Mouse (Mus musculus): ENCODE measurements around the gene Zmynd10.

The Zmynd10 gene

DNA sequence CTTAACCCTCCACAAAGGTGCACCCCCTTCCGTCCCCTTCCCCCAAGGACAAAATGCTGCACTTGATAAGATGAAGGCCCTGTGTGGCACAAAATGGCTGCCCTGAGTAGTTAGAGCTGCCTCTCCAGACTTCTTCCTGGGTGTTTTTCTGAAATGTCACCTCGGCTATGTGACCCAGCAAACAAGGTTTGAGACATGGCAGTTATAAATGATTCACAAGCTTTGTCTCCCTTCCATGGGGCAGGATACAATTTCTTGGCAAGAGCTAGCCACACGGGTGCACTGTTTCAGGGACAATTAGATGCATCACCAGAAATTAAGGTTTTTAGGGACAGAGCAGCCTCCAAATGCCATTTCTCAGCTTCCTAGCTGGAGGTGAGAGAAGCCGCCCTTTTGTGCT is 6.7 kb upstream of the Zmynd10 start:
- DNase-seq (ENCODE audit: low spot score) = no peak

DNA sequence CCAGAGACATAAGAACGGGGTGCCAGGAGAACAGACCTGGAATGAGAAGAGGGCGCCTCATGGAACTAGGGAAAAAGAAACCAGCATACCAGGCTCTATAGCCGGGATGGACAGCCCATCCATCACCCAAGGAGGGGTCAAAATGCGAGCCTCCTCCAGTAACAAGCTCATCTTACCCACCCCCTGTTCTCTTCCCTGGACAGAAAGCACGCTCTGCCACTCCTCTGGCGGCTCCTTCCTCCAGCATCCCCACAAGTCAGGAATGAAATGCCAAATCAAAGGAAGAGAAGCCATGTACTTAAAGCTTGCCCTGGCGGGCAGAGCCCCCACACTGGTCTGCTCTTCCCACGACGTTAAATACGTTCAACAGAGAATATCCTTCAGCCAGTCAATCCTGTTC is 6.1 kb upstream of the Zmynd10 start:
- DNase-seq (ENCODE audit: low spot score) = no peak

DNA sequence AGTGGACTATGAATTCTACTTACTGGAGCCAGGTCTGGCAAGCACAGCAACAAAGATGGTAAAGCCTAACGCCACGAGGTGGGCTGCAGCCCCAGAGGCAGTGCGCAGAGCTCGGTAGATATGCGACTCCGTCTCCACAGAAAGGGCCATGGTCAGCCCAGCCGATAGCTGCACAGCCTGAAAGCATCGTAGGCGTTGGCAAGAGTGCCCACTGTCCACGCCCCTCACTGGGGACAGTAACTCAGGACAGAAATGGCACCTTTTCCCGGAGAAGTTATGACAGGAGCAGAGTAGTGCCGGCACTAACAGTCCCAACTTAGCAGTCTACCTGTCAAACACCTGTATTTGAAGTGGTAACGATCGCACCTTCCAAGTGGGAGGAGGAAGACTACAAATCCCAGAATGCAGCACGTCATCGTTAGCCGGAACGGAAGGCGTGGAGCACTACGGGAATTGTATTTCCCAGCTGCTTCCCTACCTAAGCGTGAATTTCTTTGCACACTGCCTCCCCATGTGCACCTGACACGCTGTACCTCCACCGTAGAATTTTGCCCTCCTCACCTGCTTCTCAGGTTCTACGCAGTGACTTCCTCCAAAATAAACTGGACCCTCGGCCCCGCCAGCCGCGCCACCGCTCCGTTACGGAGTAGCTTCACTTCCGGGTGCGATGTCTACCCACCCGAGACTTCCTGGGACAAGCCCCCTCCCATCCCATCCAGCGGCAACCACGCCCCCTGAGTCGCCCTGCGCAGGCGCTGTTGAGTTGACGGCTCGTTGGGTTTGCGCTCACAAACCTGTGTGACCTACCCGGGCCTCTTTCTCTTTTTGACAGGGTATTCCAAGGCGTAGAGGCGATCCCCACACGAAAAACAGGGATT is 5.4 kb upstream of the Zmynd10 start, which contains the start of the genes Cyb561d2 and Nprl2:
Gene Cyb561d2 (minus strand): TSS at position 720 of the 878 bp plus-strand sequence.
Gene Nprl2 (plus strand): TSS at position 753 of the 878 bp plus-strand sequence.
- DNase-seq (ENCODE audit: low spot score) = peak; percentile 77

DNA sequence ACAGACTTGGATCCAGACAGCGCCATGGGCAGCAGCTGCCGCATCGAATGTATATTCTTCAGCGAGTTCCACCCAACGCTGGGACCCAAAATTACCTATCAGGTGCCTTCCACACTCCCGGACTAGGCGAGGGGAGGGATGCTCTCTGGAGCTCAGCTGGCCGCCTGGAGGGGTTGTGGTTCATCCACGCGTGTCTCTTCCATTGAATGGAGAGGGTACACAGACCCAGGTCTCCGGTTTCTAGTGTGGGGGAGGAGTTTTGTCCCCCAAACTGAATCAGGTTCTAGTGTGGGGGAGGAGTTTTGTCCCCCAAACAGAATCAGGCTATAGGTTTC is 4.8 kb upstream of the Zmynd10 start:
- no peak for DNase-seq (ENCODE audit: low spot score)

DNA sequence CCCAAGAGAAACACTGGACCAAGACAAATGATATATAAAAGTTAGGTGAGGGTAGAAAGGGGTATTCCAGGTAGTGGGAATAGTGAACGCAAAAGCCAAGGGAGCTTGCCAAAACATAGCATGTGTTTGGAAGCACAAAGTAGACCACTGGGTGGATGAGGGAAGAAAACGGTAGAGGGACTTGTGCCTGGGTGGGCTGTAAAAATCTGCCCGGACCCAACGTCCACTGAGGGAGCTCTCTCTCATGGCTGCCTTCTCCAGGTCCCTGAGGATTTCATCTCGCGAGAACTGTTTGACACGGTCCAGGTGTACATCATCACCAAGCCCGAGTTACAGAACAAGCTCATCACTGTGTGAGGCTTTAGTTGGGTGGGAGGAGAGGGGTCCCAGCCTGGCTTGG is 4.4 kb upstream of the Zmynd10 start:
- DNase-seq (ENCODE audit: low spot score) = no peak

DNA sequence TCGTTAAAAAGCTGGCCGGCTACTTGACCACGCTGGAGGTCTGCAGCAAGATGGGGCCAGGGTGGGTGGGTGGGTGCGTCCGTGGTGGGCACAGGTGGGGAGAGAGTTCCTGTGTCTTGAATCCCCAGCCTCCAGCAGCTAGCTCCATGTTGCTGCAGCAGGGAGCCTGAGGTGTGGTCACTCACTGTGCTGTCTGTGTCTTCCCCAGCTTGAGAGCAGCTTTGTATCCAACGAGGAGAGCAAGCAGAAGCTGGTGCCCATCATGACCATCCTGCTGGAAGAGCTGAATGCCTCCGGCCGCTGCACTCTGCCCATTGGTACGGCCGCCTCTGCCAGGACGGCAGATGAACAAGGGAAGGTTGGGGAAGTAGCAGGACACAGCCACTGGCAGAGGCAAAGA is 3.8 kb upstream of the Zmynd10 start:
- no peak for DNase-seq (ENCODE audit: low spot score)

DNA sequence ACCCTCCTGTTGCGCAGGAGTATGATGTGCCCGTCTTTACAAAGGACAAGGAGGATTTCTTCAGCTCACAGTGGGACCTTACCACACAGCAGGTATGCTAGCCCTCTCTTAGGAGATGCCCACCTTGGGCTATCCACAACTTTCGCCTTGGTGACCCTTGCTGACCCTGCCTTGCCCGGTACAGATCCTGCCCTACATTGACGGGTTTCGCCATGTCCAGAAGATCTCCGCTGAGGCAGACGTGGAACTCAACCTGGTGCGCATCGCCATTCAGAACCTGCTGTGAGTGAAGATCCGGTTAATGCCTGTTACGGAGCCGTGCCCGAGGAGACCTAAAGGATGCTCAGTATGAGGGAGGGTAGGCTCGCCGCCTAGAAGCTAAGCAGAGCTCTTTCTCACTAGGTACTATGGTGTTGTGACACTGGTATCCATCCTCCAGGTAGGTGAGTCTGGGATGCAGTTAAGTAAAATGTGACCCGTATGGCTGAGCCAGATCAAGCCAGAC is 2.9 kb upstream of the Zmynd10 start:
- no peak for DNase-seq (ENCODE audit: low spot score)

DNA sequence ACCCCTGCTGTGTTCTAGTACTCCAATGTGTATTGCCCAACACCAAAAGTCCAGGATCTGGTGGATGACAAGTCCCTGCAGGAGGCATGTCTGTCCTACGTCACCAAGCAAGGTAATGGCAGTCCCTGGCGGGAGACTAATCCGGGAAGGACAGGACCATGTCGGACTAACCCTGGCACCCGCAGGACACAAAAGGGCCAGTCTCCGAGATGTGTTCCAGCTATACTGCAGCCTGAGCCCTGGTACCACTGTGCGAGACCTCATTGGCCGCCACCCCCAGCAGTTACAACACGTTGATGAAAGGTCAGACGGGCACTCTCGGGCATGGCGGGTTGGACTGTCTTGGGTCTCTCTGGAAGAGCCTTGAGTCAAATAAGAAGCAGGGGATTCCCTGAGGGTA is 2.4 kb upstream of the Zmynd10 start:
- no peak for DNase-seq (ENCODE audit: low spot score)

DNA sequence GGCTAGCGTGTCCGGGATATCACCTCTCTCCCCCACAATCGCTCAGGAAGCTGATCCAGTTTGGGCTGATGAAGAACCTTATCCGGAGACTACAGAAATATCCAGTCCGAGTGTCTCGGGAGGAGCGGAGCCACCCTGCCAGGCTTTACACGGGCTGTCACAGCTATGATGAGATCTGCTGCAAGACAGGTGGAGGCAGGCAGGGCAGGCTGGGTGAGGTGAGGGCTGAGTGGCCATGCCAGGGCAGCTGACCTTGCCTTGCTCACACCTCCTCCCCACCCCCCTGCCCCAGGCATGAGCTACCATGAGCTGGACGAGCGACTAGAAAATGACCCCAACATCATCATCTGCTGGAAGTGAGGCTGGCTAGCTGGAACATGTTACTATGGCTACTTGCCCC is 1.9 kb upstream of the Zmynd10 start:
- DNase-seq (ENCODE audit: low spot score) = no peak

DNA sequence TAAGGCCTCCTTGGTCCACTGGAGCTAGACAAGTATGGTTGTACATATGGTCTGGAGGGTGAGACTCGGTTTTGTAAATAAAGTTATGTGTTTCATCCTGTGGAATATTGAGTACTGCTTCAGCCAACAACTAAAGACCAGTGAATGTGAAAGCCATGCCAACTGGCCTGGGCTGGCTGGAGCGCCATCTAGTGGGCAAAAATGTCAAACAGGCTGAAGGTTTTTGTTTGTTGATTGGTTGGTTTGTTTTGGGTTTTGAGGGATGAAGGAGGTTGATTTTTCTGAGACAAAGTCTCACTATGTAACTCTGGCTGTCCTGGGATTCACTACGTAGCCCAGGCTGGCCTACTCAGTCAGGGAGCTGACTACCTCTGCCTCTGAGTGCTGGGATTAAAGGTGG is 1.5 kb upstream of the Zmynd10 start:
- no peak for DNase-seq (ENCODE audit: low spot score)

DNA sequence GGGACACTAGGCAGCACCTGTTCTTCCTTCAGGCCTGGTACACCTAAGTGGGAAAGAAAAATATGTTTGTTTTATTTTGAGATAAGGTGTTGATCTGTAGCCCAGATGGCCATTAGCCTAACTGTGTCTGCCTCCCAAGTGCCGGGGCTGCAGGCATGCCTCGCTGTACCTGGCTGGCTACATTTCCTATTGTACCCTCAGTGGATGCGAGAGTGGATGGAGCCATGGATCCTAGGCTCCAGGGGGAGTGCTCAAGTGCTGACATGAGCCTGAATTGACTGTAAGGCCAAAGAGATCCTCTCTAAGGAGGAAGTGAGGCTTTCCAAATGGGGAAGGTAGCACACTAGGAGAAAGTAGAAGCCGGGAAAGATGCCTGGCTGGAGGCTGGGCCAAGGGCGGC is 859 bp downstream of the Zmynd10 start:
- no peak for DNase-seq (ENCODE audit: low spot score)

DNA sequence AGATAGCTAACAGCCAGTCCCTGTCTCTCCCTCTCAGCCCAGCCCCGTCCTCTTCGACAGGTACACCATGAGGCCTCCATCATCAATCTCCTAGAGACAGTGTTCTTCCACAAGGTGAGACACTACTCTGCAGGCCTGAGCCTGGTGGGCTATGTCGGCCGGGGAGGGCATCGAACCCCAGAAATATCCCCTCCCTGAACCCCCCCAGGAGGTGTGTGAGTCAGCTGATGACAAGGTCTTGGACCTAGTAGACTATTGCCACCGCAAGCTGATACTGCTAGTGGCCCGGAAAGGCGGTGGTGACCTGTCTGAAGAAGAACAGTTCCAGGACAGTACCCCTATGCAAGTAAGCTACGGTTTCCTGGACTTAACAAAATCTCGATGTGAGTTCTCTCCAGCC is 1.7 kb downstream of the Zmynd10 start:
- no peak for DNase-seq (ENCODE audit: low spot score)

DNA sequence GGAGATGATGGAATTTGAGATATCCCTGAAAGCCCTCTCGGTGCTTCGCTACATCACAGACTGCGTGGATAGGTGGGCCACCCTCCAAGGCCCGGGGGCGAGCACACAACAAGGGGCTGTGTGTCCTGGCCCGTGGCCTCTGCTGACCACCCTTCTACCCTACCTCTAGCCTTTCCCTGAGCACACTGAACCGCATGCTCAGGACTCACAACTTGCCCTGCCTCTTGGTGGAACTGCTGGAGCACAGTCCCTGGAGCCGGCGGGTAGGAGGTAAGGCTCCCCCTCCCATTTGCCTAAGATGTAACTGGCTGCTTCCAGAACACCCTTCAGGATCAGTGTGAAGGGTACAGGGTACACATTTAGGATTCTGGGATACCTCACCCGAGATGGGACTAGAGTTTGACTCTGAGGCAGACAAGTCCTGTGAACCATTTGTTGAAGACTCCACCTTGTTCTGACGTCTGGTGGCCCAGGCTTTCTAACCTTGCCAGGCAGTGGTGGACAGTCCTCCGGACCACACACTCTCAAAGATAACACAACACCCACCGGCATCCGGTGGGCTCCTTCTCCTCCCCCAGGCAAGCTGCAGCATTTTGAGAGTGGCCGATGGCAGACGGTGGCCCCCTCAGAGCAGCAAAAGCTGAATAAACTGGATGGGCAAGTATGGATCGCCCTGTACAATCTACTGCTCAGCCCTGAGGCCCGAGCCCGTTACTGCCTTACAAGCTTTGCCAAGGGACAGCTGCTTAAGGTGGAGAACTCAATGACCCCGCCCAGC is 2.4 kb downstream of the Zmynd10 start:
- DNase-seq (ENCODE audit: low spot score) = no peak

DNA sequence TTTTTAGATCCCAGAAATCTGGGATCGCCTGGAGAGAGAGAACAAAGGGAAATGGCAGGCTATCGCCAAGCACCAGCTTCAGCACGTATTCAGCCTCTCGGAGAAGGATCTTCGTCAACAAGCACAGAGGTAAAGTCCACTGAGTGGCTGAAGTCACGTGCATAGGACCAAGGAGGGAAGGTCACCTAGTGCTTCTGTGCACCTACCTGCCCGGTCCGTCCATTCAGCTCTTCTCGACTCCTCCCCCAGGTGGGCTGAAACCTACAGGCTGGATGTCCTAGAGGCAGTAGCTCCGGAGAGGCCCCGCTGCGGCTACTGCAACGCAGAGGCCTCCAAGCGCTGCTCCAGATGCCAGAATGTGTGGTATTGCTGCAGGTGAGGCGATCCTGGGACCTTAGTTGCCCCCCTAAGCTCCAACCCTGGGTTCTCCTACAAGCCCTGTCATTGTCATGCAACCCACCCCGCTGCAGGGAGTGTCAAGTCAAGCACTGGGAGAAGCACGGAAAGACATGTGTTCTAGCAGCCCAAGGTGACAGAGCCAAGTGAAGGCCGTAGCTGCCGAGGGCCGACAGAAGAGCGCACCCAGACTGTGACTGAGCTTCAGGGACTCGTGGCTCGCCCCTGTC is 3.5 kb downstream of the Zmynd10 start:
- no peak for DNase-seq (ENCODE audit: low spot score)

DNA sequence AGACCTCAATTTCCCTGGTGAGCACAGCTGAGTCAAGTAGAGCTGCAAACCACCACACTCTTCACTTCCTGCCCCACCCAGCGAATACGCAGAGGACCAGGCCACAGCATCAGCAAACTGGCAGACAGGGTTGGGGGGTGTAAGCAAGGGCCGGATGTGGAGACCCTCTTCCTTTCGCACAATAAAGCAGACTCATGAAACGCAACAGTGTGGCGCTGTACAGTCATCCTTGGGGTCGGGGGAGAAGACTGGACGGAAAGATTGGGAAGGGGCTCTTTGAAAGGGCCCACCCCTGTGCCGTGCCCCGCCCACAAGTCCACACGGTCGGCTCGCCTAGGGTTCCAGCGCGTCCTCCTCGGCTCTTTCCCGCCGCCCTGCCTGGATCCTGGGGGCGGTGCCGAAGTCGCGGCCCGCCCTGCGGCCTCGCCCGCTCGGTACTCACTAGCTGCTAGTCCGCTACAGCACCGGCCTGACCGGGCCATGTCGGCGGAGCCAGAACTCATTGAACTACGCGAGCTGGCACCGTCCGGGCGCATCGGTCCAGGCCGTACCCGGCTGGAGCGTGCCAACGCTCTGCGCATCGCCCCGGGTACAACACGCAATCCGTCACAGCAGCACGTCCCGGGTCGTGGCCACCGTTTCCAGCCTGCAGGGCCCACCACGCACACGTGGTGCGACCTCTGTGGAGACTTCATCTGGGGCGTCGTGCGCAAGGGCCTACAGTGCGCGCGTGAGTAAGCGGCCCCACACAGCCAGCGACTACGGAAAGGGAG is 4.2 kb downstream of the Zmynd10 start, which contains the start of gene Rassf1:
Gene Rassf1 (plus strand): TSS at position 439 of the 773 bp plus-strand sequence.
- DNase-seq (ENCODE audit: low spot score) = no peak

DNA sequence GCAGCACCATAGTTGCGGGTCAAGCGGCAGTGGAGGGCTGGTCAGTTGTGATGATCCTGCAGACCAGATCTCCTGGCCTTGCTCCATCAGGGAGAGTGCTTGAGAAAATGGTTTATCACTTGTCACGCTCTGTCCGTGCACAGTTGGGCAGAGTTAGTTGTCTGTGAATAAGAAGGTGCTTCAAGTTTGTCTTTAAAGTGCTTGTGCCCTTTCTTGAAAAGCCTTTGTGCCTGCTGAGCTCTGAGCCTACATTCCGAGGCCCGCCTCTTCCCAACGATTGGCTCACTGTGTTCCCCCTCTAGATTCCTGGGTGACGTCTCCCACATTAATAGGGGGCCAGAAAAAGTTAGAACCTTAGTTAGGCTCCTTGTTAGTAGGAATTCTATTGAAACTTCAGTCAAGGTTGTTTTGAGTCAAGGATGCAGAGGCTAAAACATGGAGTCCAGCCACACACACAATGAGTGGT is 4.8 kb downstream of the Zmynd10 start:
- no peak for DNase-seq (ENCODE audit: low spot score)

DNA sequence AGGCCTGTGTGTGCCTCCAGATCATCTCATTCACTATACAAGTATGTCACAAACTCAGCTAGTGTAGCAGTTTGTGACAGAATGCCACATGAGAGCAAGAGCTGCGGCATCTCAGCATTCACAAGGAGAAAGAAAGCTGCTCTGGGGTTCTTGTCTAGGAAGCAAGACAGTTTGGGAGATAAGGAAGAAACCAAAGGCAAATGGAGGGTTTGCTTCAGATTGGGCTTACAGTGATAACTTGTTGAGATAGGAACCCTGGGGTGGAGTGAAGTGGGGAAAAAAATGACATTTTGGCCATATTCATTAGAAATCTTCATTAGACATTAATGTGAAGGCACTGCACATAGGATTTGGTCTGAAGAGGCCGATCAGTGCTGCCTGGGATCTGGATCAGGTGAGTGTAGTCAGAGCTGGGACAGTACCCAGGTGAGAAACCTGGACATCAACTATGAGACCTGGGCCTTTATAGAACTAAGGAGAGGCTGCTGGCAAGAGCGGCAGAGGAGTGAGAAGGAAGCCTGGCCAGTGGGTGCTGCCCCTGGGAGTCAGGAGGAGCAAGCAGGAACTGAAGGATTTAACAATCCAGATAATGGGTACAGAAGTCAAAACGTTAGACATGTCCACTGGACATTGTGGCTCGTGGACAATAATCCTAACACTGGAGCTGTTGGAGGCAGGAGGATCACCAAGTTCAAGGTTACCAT is 5.7 kb downstream of the Zmynd10 start:
- no peak for DNase-seq (ENCODE audit: low spot score)

DNA sequence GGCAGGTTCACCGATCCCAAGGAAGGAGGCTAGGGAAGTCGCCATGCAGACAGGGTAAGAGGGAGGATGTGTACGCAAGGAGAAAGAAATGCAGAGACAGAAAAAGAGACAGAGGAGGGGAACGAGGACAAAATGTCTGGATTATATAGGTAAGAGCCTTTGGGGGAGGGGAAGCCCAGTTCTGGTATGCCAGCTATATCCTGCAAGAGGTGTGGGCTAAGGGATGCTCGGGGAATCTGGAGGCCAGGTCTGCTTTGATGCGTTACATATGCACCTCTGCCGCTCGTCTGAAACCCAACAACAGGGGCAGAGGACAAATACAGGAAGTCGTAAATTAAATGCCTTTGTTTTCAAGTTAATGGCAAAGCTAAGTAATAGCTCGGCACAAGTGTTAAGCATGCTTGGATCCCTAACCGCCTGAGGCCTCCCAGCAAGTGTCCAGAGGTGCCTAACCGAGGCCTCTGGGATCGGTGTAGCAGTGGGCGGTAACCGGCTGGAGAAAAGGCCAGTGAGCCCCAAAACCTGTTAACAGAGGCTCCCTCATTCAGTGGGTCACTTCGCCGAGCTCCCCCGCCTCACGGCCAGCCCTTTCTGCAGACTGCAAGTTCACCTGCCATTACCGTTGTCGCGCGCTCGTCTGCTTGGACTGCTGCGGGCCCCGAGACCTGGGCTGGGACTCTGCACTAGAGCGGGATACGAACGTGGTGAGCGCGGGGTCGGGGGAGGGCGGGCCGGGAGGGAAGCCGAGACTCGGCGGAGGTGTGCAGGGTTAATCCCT is 6.6 kb downstream of the Zmynd10 start:
- DNase-seq (ENCODE audit: low spot score) = no peak

DNA sequence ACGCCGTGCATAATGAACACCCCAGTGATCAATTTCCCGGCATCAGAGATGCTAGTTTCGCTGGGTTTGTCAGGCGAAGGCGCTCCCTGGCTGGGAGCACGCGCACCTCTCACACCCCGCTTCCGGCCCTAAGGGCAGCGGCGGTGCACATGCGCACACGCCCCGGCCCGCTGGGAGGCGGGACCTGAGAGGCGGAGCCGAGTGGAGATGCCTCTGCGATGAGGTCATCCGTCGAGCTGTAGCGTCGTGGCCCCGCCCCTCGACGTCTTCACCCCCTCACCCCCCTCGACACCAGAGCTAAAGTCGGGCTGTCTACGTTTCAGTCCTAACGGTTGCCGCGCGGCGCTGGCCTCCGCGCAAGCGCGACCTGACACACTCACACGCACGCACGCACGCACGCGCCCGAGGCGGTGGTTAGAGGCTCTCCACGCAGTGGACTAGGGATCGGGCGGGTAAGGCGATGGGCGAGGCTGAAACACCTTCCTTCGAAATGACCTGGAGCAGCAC is 7.3 kb downstream of the Zmynd10 start:
- peak; percentile 75 for DNase-seq (ENCODE audit: low spot score)

DNA sequence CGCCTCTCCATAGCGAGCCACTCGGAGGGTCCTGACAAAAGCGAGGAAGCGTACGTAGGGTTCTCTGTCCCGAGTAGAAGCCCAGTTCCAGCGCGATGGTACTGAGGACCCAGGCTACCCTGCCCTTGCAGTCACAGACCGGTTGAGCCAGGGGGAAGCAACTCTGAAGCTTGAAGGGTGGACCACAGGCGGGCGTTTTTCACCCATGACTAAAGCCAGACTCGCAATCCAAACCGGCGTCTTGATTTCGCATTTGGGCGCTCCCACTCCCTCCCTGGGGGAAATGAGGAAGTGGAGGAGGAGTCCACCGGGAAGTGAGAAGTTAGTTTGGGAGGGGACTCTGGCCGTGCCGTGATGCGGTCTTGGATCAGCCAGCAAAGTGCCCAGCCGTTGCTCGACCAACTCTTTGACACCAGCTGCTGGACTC is 7.9 kb downstream of the Zmynd10 start:
- no peak for DNase-seq (ENCODE audit: low spot score)
